Comparison of ENCODE assay signal across 8 mouse cellular contexts in the genomic region with DNA sequence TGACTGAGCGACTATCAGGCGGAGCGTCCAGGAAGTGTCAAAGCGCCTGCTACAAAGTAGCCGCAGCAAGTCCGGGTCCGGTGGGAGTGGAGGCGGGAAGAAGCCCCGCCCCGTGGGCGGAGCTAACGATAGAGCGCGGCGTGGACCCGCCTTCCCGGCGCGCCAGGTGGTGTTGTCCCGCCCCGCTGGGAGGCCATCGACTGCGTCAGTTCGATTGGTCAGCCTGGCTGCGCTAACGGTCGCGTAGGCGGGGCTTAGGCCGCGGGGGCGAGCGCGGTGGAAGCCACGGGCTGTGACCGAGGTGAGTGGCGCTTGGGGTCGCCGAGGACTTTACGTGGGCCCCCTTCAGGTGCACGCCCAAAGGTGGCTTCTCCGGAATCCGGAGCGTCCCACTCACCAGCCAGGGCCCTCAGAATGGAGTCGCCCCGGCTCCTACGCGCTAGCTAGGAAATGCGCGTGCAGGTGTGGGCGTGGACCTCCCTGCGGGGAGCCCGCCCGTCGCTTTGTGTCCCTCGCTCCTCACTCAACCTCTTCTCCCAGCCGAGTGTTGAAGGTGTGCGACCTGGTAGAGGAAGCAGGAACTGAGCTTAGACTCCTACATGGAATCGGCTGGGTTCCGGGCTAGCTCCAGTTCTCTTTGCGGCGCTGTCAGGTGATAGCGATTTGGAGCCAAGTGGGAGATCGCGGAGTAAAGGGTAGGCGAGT. TPM values are rescaled to one million over a fixed set of nuclear protein-coding genes. Genes with fewer than 3 reads are reported as not detected.
DNase-seq lines count a peak whose midpoint lies in the region; ATAC-seq lines count a peak whose summit lies in the region.

Cep70 (plus strand) TSS at position 178 of the 705 bp plus-strand sequence.

- H3K4me2 ChIP-seq in hindbrain, embryonic 15.5 days, result peak within 1 kb of the TSS; percentile 65

- H3K27ac ChIP-seq in hindbrain, embryonic 15.5 days (replicated peaks), result peak within 1 kb of the TSS; percentile 90

- no peaks in the 10 kb centered on the region for H3K27me3 ChIP-seq in hindbrain, embryonic 15.5 days

- peak within 1 kb of the TSS; percentile 72 for H3K4me3 ChIP-seq in hindbrain, embryonic 15.5 days

- peak within 1 kb of the TSS; percentile 67 for H3K9ac ChIP-seq in hindbrain, embryonic 15.5 days

- under 1% methylated on average over 66 of the region's 66 CpGs for WGBS in hindbrain, embryonic 15.5 days

- no peaks in the 10 kb centered on the region for H3K9me3 ChIP-seq in hindbrain, embryonic 15.5 days

- peak; percentile 97 for ATAC-seq in hindbrain, embryonic 15.5 days (ENCODE audit: low FRiP score, low read depth)

- H3K4me1 ChIP-seq in hindbrain, embryonic 15.5 days (replicated peaks), result peaks cover 20% of the 10 kb centered on the region

- no peaks in the 10 kb centered on the region for H3K36me3 ChIP-seq in hindbrain, embryonic 15.5 days

- peak; percentile 95 for DNase-seq in R1 (ENCODE audit: low read depth, low spot score)
- peak; percentile 97 to 99 for DNase-seq in cerebellum, postnatal 25 days
- peak; percentile 88 to 91 for DNase-seq in frontal cortex, postnatal 25 days (ENCODE audit: low spot score in 2 of 2)
- DNase-seq in left cerebral cortex, adult 11 months (ENCODE audit: low spot score), result peak; percentile 92
- peak; percentile 97 for DNase-seq in lung, postnatal 4 days
- peak; percentile 92 for DNase-seq in retina, postnatal 7 days (ENCODE audit: low read depth, low spot score)
- peak; percentile 88 for DNase-seq in urinary bladder, adult 2 months (ENCODE audit: low spot score)

RNA-seq across cellular contexts. Expression of gene Cep70, which starts in this region (rescaled TPM):
- 50.6 and 55.0 TPM in 2 replicates for polyA plus RNA-seq in hindbrain, embryonic 15.5 days (2015; fragmentation: Nextera tagmentation; extraction: Ambion mirVana)
- 10.3 and 13.1 TPM in 2 replicates for polyA plus RNA-seq in urinary bladder, adult 2 months (2012; rRNA removed)

Comparison
In these comparisons a context has a peak if more than half of its experiments do, and no peak if none do; other contexts are left out.
1. Peak in every context shown above with its lines: DNase-seq, ATAC-seq, H3K4me3 ChIP-seq and H3K27ac ChIP-seq.